Mouse (Mus musculus) limb, embryonic 14.5 days (tissue): ENCODE results near the gene Pi16. TPM values are rescaled to one million over a fixed set of nuclear protein-coding genes. Genes with fewer than 3 reads are reported as not detected.

Experiments used
- ATAC-seq: fragments of 200-750 bp; cut with Nextera tagmentation; 2 replicates; pipeline ENCODE4 v1.8.0; 2017; ENCODE audit warnings: low read depth, moderate number of reproducible peaks, moderate TSS enrichment; ENCODE audit not compliant: low FRiP score
- DNase-seq: peaks from one replicate; pipeline ENCODE4 v3.0.0-alpha.2; 2015; ENCODE audit warnings: low spot score
- H3K27ac ChIP-seq: fragments of 300-500 bp; sonication (generic); replicated peaks from 2 replicates; pipeline ENCODE4 v1.5.1; 2014; ENCODE audit warnings: low read depth, mild to moderate bottlenecking, low read length, moderate library complexity, mixed read lengths
- H3K27me3 ChIP-seq: fragments of 300-500 bp; sonication (generic); 2 replicates; pipeline ENCODE4 v1.6.1; 2014; ENCODE audit warnings: low read length, mixed read lengths; ENCODE audit not compliant: control insufficient read depth, insufficient read depth
- H3K36me3 ChIP-seq: fragments of 300-500 bp; sonication (generic); 2 replicates; pipeline ENCODE4 v1.6.1; 2014; ENCODE audit warnings: mild to moderate bottlenecking, low read length, moderate library complexity, mixed read lengths; ENCODE audit not compliant: control insufficient read depth, insufficient read depth
- H3K4me1 ChIP-seq: fragments of 300-500 bp; sonication (generic); 2 replicates; pipeline ENCODE4 v1.6.1; 2014; ENCODE audit warnings: antibody characterized with exemption, low read length, mixed read lengths; ENCODE audit not compliant: control insufficient read depth, insufficient read depth
- H3K4me2 ChIP-seq: fragments of 300-500 bp; sonication (generic); replicated peaks from 2 replicates; pipeline ENCODE4 v1.6.1; 2014; ENCODE audit warnings: low read depth, mild to moderate bottlenecking, low read length, moderate library complexity; ENCODE audit not compliant: severe bottlenecking
- H3K4me3 ChIP-seq: fragments of 300-500 bp; sonication (generic); replicated peaks from 2 replicates; pipeline ENCODE4 v1.5.1; 2014; ENCODE audit warnings: low read length
- H3K9ac ChIP-seq: fragments of 300-500 bp; sonication (generic); 2 replicates; pipeline ENCODE4 v1.6.1; 2014; ENCODE audit warnings: mild to moderate bottlenecking, low read depth, low read length, moderate library complexity; ENCODE audit not compliant: severe bottlenecking
- H3K9me3 ChIP-seq: fragments of 300-500 bp; sonication (generic); 2 replicates; pipeline ENCODE4 v1.6.1; 2016; ENCODE audit warnings: low read length; ENCODE audit not compliant: control insufficient read depth
- POLR2A ChIP-seq: fragments of 200-500 bp; IDR thresholded peaks from 2 replicates; pipeline ENCODE4 v1.8.0; 2012; ENCODE audit warnings: inconsistent platforms, mild to moderate bottlenecking, moderate library complexity, borderline replicate concordance; ENCODE audit not compliant: insufficient read depth, insufficient read length; ENCODE audit errors: extremely low read depth
- WGBS: fragments of 180-500 bp; shearing (Covaris S2); extraction: QIAGEN DNeasy Blood & Tissue Kit; methylation state at CpG from one replicate; pipeline ENCODE4 v1.1.7; 2014; 5-methylcytosine and 5-hydroxymethylcytosine counted together
- polyA plus RNA-seq, 2 experiments: library from polyadenylated mRNA; depleted of rRNA in 1 of 2; stranded (reverse) in 1 of 2; unstranded in 1 of 2; fragments of >200 nt; fragmentation: Nextera tagmentation in 1 of 2; extraction: Ambion mirVana in 1 of 2; gene quantifications; 2 replicates each; pipeline versions ENCODE4 v1.2.1 to v1.2.3; 2012 to 2014

The Pi16 gene
- polyA plus RNA-seq, 2 experiments, result 2.2 to 2.6 TPM

DNA sequence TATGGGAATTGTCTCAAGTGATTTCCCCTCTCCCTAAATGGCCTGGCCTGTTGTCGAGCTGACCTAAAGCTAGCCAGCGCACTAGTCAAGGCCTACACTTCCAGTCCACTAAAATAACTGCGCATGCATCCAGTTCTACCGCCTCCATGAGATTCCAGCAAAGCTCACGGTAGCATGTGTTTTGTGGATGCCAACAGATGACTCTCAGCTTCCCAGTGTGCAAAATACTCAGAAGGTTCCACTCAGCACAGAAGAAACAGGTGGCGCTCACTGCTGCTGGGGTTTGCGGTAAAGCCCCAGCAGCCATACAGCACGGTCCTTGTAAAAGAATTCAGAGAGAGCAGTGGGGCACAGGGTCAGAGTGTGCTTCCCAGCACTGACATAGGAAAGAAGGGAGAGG, 5.9 kb upstream of the Pi16 start:
- Histone ChIP-seq H3K27ac (no peak overlapping the region), H3K36me3 (no peaks in the 10 kb centered on the region), H3K27me3 (no peaks in the 10 kb centered on the region), H3K4me3 (no peak overlapping the region), H3K9me3 (no peaks in the 10 kb centered on the region), H3K4me1 (peaks cover 13% of the 10 kb centered on the region), H3K9ac (no peak overlapping the region), H3K4me2 (no peak overlapping the region)
- DNase-seq (no peak), ATAC-seq (no peak)
- TF ChIP-seq POLR2A, result no peak
- 75% methylated on average over 8 of the region's 8 CpGs for WGBS

DNA sequence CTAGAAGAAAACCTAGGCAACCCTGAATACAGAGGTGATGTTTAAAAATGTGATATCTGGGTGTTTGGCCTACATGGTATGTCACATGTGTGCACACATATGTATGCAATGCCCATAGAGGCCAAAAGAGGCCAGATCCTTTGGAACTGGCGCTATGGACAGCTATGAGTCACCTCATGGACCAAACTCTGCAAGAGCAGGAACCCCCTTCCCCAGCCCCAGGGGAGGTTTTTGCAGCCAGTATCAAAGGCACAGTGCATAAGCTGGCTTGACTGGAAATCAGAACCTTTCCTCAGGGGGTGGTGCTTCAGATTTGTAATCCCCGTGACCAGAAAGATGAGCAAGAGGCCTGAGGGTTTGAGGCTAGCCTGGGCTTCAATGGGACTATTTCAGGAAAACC, 5.4 kb upstream of the Pi16 start:
- Histone ChIP-seq H3K4me2 (no peak overlapping the region), H3K4me1 (peaks cover 8% of the 10 kb centered on the region), H3K4me3 (no peak overlapping the region), H3K27ac (no peak overlapping the region), H3K9ac (no peak overlapping the region), H3K27me3 (no peaks in the 10 kb centered on the region), H3K9me3 (no peaks in the 10 kb centered on the region), H3K36me3 (no peaks in the 10 kb centered on the region)
- DNase-seq, result no peak
- no peak for ATAC-seq
- WGBS, result 80% methylated on average over 2 of the region's 2 CpGs
- TF ChIP-seq POLR2A, result no peak

DNA sequence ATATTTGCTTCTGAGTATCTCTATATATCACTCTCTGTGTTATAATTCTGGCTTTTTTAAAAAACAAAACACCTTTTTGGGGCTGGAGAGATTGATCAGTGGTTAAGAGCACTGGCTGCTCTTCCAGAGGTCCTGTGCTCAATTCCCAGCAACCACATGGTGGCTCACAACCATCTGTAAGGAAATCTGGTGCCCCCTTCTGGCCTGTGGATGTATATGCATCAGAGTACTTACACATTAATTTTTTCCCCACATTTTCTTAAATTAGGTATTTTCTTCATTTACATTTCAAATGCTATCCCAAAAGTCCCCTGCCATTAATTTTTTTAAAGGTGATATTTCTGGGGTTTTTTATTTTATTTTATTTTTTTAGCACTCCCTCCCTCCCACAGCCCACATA, 4.2 kb upstream of the Pi16 start:
- H3K4me2 ChIP-seq, result no peak overlapping the region
- H3K9ac ChIP-seq, result no peak overlapping the region
- no peak for TF ChIP-seq POLR2A
- H3K27ac ChIP-seq, result no peak overlapping the region
- H3K27me3 ChIP-seq, result no peaks in the 10 kb centered on the region
- H3K4me3 ChIP-seq, result no peak overlapping the region
- H3K9me3 ChIP-seq, result no peaks in the 10 kb centered on the region
- ATAC-seq (no peak), DNase-seq (no peak)
- H3K36me3 ChIP-seq, result no peaks in the 10 kb centered on the region
- 0 out of 2 replicates have a peak, but pooled peaks cover 7% of the 10 kb centered on the region for H3K4me1 ChIP-seq

DNA sequence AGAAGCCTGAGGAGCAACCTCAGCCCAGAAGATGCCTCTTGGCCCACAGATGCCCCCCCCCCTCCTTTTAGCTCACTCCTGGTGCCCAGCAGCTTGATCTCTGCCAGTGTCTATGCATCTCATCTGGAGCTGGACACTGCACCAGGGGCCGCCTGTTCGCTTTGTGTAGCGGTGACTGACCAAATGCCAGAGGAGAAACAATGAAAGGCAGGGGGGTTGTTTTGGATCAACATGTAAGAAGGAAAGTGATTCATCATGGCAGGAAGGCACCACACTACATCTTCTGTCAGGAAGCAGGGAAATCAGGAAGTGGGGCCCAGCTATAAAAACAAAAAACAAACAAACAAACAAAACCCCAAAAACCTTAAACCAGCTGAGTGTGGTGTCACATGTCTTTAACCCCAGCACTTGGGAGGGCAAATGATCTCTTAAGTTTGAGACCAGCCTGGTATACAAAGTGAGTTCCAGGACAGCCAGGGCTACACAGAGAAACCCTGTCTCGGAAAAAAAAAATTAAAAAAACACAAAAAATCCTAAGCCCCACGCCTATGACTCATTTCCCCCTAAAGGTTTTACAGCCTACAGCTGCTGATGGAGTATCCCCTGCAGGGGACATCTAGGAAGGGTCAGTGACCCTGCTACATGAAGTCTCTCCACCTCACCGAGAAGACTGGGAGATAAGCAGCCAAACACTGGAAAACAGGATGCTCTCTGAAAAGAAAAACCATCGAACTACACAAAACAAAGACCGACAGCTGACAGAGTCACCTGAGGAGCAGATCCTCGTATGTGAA, 1.6 kb upstream of the Pi16 start:
- 43% methylated on average over 9 of the region's 9 CpGs for WGBS
- no peak for TF ChIP-seq POLR2A

DNA sequence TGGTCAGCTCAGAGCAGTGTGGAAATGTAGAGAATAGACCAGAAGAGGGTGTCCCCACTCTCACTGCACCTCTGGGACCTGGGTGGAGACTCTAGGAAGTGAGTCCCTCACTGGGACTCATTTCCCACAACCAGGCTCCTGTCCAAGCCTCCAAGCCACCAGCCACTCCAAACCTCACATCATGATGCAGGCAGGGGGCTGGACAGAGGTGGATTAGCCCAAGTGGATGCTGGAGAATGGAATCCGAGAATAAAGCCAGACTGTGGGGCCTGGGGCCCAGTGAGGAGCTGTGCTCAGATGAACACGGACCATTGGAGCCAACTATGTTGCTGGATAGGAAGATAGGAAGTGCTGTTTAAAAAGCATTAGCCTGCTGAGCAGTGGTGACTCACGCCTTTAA, 589 bp upstream of the Pi16 start:
- TF ChIP-seq POLR2A, result no peak
- Histone ChIP-seq H3K27me3 (peaks cover 11% of the 10 kb centered on the region; the same call in 1 of the 2 replicates), H3K4me1 (0 out of 2 replicates have a peak, but pooled peaks cover 3% of the 10 kb centered on the region), H3K36me3 (no peaks in the 10 kb centered on the region), H3K9ac (no peak overlapping the region), H3K4me3 (no peak overlapping the region), H3K27ac (no peak overlapping the region), H3K9me3 (no peaks in the 10 kb centered on the region), H3K4me2 (no peak overlapping the region)
- DNase-seq, result no peak
- ATAC-seq, result no peak
- WGBS, result 71% methylated on average over 3 of the region's 3 CpGs

More for the DNA sequence above, 1.6 kb upstream of the Pi16 start:
- Histone ChIP-seq H3K9ac (peak overlapping the region; percentile 7; the same call in 1 of the 2 replicates), H3K4me1 (0 out of 2 replicates have a peak, but pooled peaks cover 3% of the 10 kb centered on the region), H3K27me3 (peaks cover under 1% of the 10 kb centered on the region; the same call in 1 of the 2 replicates), H3K9me3 (no peaks in the 10 kb centered on the region), H3K4me3 (no peak overlapping the region), H3K36me3 (no peaks in the 10 kb centered on the region), H3K4me2 (no peak overlapping the region), H3K27ac (0 out of 2 replicates have a peak overlapping the region, but pooled peaks have one; percentile 35)
- no peak for DNase-seq
- ATAC-seq, result no peak
